Mouse (Mus musculus): Measurements from ENCODE around the gene Muc4. TPM values are rescaled to one million over a fixed set of nuclear protein-coding genes. Genes with fewer than 3 reads are reported as not detected.

The Muc4 gene
- polyA plus RNA-seq, 1 experiment = 0.02 TPM

DNA sequence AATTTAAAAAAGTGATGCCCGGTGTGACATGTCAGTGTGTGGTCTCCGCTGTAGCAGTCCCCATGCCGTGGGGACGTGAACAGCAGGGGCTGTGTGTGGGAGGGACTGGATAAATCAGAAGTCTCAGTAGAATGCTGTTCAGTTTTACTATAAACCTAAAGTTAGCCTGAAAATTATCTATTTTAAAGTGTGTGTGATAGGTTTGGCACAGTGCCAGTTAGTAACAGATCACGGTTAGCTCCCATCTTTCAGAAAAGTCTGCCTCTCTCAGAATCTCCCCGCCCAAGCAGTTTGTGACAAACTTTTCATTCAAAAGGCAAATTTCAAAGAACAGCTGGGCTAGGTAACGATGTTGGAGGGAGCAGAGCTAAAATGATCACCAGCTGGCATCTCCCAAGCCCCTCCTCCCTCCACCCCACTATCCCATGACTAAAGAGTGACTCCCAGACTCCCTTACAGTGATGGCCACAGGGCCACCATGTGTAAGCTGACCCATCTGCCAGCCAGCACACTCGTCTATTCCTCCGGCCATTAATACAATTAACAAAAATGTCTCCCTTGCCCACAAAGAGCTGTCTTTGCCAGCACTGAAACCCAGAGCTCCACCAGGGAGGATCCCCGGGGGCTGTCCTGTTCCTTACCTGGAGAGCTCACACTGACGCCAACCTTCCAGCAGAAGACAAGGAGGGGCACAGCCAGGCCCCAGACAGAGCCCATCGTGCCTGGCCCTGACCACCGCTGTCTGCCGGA is 61.2 kb downstream of the Muc4 start:
- DNase-seq (ENCODE audit: extremely low spot score in 1 of 2, low spot score in 1 of 2) = no peak

DNA sequence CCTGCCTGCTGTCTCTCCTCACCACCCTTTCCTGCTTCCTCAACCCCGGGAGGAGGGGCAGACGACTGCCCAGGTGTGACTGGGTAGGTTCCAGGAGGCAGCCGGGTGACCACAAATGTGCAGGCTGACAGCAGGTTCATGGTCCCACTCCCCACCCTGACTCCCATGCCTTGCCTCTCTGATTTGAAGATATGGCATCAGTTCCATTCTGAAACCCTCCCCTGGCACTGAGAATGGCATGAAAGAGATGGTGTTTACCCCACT is 61.7 kb downstream of the Muc4 start, which contains the start of gene Muc20:
Muc20 (minus strand) TSS at position 10 of the 264 bp plus-strand sequence.
- DNase-seq (ENCODE audit: extremely low spot score in 1 of 2, low spot score in 1 of 2) = no peak

DNA sequence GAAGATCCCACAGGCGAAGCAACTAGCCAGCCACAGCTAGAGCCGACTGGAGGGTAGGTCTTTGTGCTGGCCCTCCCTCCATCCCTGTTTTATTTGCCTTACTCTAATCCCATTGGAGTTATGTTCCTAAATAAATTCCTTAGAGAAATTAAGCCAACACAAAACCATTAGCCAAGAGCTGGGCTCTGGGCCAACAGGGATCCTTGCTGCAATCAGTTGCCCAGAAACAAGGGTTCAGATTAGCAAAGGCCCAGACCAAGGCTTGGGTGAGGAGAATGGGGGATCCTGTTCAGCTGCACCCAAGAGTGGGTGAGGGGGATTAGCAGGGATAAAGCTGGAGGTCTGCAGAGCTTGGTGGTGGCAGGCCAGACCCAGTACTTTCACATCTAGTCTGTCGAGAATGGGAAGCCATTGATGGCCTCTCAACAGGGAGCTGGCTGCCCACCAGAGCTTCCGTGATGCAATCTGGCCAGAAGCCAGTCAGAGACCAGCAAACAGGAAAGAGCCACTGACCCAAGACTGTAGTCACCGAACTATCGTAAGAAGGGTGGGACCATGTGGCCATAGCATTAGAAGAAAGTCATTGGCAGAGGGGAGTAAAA is 67.7 kb downstream of the Muc4 start:
- DNase-seq (ENCODE audit: extremely low spot score in 1 of 2, low spot score in 1 of 2) = peak; percentile 15 to 50

GRCm38 (mm10) chr16:32803901-32804300 is 68.2 kb downstream of the Muc4 start:
- no peak for DNase-seq (ENCODE audit: extremely low spot score in 1 of 2, low spot score in 1 of 2)

GRCm38 (mm10) chr16:32805151-32805550 is 69.5 kb downstream of the Muc4 start:
- no peak for DNase-seq (ENCODE audit: extremely low spot score in 1 of 2, low spot score in 1 of 2)

- no peak for DNase-seq (ENCODE audit: extremely low spot score in 1 of 2, low spot score in 1 of 2)
Observed at GRCm38 (mm10) chr16:32807408-32808185, 71.9 kb downstream of the Muc4 start.

DNA sequence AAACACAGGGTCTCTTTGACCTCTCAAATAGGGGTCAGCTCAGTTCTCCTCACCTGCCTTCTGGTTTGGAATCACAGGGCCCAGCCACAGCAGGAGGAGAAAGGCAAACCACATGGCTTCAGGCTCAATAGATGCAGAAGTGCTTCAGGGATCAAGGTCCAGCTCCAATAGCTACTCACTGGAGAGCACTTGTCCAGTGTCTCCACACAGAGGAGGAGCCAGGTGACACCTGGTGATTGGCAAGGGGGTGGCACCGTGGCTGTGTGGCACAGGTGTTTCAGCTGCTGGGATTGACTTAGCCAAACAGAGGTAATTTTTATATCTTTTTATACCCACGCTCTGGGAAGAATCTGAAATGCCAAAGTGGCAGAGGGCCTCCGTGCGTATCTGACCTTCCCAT is 74.6 kb downstream of the Muc4 start, which contains the start of gene Smbd1:
Smbd1 (minus strand) TSS at position 157 of the 400 bp plus-strand sequence.
- DNase-seq (ENCODE audit: extremely low spot score in 1 of 2, low spot score in 1 of 2) = no peak

- DNase-seq (ENCODE audit: extremely low spot score in 1 of 2, low spot score in 1 of 2) = peak; percentile 47 to 91
Observed at GRCm38 (mm10) chr16:32812888-32813361, 77.2 kb downstream of the Muc4 start.

GRCm38 (mm10) chr16:32813362-32813761 is 77.7 kb downstream of the Muc4 start:
- DNase-seq (ENCODE audit: extremely low spot score in 1 of 2, low spot score in 1 of 2) = no peak

DNA sequence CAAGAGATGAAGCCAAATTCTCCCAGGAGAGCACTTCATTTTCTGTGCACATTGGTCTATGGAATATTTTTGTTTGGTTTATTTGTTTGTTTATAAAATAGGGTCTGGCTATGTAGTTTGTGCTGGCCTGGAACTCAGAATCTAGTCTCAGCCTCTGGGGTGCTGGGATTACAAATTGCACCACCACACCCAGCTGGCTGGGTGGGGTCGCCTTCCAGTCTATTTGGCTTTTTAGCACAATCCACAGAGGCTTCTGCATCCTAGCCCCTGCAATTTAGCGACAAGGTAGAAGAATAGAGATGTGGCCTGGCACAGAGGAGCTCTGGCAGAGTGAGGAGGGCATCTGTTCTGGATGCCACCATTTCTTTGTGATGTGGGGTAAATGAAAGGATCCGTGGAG is 78.1 kb downstream of the Muc4 start:
- no peak for DNase-seq (ENCODE audit: extremely low spot score in 1 of 2, low spot score in 1 of 2)

DNA sequence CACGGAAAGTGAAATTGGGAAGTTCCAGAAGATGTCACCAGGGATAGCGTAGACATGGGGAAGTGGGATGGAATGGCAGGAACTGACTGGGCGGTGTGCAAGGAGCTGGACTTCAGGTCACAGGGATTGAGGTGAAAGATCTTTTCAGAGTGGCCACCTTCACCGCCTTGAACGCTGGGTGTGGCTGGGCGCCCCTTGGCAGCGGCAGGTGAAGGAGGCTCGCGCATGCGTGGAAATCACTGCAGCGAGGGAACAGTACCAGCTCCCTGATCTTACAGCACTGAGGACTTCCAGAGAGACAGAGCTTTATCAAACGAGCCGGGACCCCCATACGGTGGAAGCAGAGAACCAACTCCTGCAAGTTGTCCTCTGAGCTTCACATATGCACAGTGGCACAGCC is 78.9 kb downstream of the Muc4 start:
- peak in 1 of 2 experiments; percentile 38 for DNase-seq (ENCODE audit: extremely low spot score in 1 of 2, low spot score in 1 of 2)

GRCm38 (mm10) chr16:32815160-32815605 is 79.5 kb downstream of the Muc4 start:
- DNase-seq (ENCODE audit: extremely low spot score in 1 of 2, low spot score in 1 of 2) = no peak

DNA sequence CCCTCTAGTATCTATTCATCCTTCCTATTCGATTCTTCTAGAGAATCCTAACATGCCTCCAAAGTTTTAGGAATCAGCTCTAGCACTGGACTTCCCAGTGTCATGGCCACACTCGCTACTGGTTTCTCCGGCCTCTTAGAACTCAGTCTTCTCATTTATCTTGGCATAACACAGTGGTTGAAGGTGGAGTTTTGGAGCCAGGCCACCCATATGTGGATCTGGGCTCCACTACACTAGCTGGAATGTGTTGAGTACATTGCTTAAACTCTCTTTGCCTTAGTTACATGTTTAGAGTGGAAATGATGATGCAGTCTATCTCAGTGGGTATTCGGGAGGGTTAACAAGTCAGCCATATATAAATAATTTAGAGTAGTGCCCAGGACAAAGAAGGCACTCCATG is 82.3 kb downstream of the Muc4 start:
- no peak for DNase-seq (ENCODE audit: extremely low spot score in 1 of 2, low spot score in 1 of 2)

DNA sequence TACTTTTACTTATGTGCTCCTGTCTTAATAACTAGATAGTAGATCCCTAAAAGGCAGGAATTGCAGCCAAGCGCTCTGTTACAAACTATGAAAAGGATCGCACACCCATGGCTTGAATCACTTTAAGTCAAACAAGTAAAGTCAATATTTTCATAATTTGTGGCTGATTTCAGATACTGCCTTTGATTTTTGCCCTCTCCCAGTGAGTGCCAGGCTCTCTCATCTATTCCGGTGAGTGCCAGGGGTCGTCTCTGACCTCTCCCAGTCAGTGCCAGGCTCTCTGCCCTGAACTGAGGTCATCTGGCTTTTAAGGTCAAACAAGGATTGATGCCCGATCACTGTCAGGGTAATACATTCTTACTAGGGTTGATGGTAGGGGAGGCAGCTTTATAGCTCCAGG is 82.8 kb downstream of the Muc4 start:
- DNase-seq (ENCODE audit: extremely low spot score in 1 of 2, low spot score in 1 of 2) = no peak

DNA sequence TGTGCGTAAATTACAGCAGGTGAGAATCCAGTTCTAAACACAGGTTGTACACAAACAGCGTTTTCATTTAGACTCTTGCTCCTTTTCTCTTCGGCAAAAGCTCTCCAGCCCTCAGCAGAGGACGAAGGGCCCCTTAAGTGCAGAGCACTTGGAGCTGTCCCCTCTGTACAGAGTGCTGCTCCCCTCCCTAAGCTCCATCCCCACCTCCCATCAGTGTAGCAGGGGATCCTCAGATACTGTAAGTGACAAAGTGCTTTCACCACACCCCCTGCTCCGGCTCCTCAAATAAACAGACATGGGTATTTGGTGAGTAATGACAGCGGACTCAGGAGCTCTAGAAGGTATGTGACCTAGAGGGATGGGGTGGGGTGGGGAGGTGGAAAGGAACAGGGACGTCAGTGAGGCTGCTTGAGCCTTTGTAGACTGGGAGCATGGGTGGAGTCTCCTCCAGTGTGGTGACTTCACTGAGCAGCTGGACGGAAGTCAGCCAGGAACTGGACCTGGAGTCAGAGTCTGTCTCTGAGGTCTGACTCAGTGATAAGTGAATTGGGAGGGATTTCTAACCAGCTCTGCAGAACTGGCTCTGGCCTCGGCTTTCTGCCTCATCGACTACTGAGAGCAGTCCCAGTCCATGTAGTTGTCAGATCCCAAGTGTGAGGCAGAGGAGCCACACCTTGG is 86.2 kb downstream of the Muc4 start:
- DNase-seq (ENCODE audit: extremely low spot score in 1 of 2, low spot score in 1 of 2) = no peak

DNA sequence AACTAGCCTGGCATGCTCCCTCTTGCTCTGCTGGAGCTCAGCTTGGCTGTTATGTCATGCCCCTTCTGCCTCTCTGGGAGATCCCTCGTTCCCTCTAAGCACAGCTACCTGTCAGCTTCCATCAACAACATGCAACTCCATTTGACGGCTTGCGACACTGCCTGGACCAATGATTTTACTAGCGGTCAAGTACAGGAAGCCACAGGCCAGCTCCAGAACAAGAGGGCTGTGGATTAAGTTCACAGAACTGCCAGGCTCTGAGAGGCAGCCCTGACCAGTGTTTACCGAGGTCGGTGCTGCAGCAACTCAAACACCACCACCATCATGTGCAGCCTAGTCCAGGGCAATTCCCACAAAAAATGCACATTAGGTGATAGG is 86.8 kb downstream of the Muc4 start:
- no peak for DNase-seq (ENCODE audit: extremely low spot score in 1 of 2, low spot score in 1 of 2)

DNA sequence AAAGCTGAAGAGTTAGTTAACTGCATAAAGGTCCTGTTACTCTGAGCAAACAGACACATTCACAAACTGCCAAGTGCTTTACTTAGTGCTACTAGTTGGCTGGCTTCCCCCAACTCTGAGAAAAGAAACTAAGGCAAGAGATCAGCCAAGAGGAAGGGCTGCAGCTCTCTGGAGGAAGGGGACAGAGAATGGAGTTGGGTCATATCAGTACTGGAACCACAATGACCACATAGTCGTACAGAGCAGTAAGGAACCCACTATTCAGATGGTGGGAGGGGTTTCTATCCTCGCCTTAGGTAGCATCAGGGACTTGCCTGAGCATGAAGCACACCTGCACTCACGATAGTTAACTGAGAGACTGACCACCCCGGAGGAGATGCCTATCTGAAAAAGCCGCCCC is 87.2 kb downstream of the Muc4 start:
- DNase-seq (ENCODE audit: extremely low spot score in 1 of 2, low spot score in 1 of 2) = no peak

GRCm38 (mm10) chr16:32823487-32823886 is 87.8 kb downstream of the Muc4 start:
- DNase-seq (ENCODE audit: extremely low spot score in 1 of 2, low spot score in 1 of 2) = no peak

DNA sequence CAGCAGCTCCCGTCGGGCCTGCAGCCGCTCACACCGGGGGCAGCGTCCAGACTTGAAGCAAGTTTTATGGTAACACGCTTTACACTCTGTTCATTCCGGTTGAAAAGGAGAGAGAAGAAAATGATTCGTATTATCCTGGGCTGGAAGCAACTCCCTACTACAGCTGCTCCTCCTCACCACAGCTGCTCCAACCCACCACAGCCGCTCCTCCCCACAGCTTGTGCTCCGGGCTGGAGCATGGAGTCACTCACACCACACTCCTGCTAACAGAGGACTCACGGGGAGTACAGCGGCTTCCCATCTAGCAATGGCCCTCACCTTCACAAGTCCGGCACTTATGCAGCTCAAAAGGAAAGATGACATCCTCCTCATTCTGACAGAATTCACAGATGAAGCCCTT is 88.4 kb downstream of the Muc4 start:
- no peak for DNase-seq (ENCODE audit: extremely low spot score in 1 of 2, low spot score in 1 of 2)

- DNase-seq (ENCODE audit: extremely low spot score in 1 of 2, low spot score in 1 of 2) = no peak
Observed at GRCm38 (mm10) chr16:32825380-32825779, 89.7 kb downstream of the Muc4 start.

DNA sequence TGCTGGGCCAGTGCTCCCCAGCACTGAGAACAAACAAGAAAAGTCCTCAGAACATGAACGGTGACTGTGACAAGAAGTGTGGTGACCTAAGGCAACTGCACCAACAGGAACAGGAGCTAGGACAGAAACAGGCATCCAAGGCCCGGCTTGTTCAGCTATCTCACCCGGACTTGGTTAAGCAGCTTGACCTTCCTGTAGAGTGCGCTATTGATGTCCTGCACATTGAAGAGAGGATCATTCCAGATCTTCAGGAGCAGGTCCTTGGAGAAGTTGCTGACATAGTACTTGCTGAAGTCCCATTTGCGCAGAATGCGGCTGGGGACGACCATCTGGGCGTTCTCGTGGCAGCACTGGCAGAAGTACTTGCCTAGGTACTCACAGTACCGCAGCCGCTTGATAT is 90.8 kb downstream of the Muc4 start:
- DNase-seq (ENCODE audit: extremely low spot score in 1 of 2, low spot score in 1 of 2) = no peak
